Mouse (Mus musculus): ENCODE data around the gene Setmar. TPM values are rescaled to one million over a fixed set of nuclear protein-coding genes. Genes with fewer than 3 reads are reported as not detected.
"Not testable (repeated sequence)": the region's sequence is repeated elsewhere in the genome, so short reads cannot be mapped to it uniquely, and the experiment has no call there.

Gene Setmar
- total RNA-seq (2014; rRNA removed) = 3.6 and 4.1 TPM in 2 replicates
- 1.3 and 1.5 TPM in 2 replicates for polyA plus RNA-seq (2012; rRNA removed)

GRCm38 (mm10) chr6:108064918-108065526 lies at the start of gene Setmar:
TSS of gene Setmar (plus strand) at chr6:108065045.
- H3K27ac ChIP-seq (replicated peaks; ENCODE audit: insufficient read depth, low read depth, low read length) = peak within 1 kb of the TSS; percentile 99
- peak within 1 kb of the TSS; percentile 93 for H3K9ac ChIP-seq (ENCODE audit: low read depth, low read length)
- H3K27me3 ChIP-seq (ENCODE audit: control insufficient read depth, insufficient read depth, low read length) = no peaks in the 10 kb centered on the region
- H3K4me3 ChIP-seq (ENCODE audit: insufficient read depth, low read depth, low read length) = peak within 1 kb of the TSS; percentile 81
- peak; percentile 51 for TF ChIP-seq POLR2A (IDR thresholded peaks at IDR 0.05; ENCODE audit: extremely low read depth, insufficient read depth, low read length)
- TF ChIP-seq CTCF (IDR thresholded peaks at IDR 0.05; ENCODE audit: low read depth, low read length) = no peak
- no peaks in the 10 kb centered on the region for H3K4me1 ChIP-seq (ENCODE audit: control insufficient read depth, insufficient read depth, low read length)
- H3K79me2 ChIP-seq (ENCODE audit: control insufficient read depth, insufficient read depth, low read length) = no peaks in the 10 kb centered on the region
- DNase-seq (ENCODE audit: extremely low read depth, low read depth, low spot score) = peak; percentile 88
- no peaks in the 10 kb centered on the region; the same call in 1 of the 2 replicates for H3K36me3 ChIP-seq (ENCODE audit: control insufficient read depth, insufficient read depth, low read length)
- WGBS = 0% methylated on average over 24 of the region's 24 CpGs

- WGBS = 81% methylated on average over 5 of the region's 5 CpGs
- no peak for DNase-seq (ENCODE audit: extremely low read depth, low read depth, low spot score)
- Histone ChIP-seq H3K9ac (ENCODE audit: low read depth, low read length) (no peak overlapping the region), H3K4me1 (ENCODE audit: control insufficient read depth, insufficient read depth, low read length) (no peaks in the 10 kb centered on the region), H3K36me3 (ENCODE audit: control insufficient read depth, insufficient read depth, low read length) (no peaks in the 10 kb centered on the region), H3K79me2 (ENCODE audit: control insufficient read depth, insufficient read depth, low read length) (no peaks in the 10 kb centered on the region), H3K27ac (replicated peaks; ENCODE audit: insufficient read depth, low read depth, low read length) (no peak overlapping the region), H3K27me3 (ENCODE audit: control insufficient read depth, insufficient read depth, low read length) (no peaks in the 10 kb centered on the region), H3K4me3 (ENCODE audit: insufficient read depth, low read depth, low read length) (no peak overlapping the region)
- no peak for TF ChIP-seq POLR2A (IDR thresholded peaks at IDR 0.05; ENCODE audit: extremely low read depth, insufficient read depth, low read length)
- no peak for TF ChIP-seq CTCF (IDR thresholded peaks at IDR 0.05; ENCODE audit: low read depth, low read length)
These were observed 43.2 kb upstream of the Setmar start for GRCm38 (mm10) chr6:108021646-108022045.

DNA sequence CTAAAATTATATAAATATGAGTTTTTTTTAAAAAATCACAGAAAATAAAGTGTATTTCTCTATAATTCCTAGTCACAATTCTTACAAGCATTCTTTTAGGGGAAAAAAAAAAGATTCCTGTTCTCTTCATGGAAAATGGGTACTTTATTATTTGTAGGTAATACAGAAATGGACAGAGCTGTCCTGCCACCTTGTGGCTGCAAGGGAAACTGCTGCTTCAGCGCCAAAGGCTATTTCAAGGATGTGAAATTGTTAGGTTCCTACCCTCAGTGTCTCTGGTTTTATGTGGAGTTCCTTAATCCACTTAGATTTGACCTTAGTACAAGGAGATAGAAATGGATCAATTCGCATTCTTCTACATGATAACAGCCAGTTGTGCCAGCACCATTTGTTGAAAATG lies 9.8 kb upstream of the Setmar start:
- H3K27ac ChIP-seq (replicated peaks; ENCODE audit: insufficient read depth, low read depth, low read length); H3K4me3 ChIP-seq (ENCODE audit: insufficient read depth, low read depth, low read length); H3K4me1 ChIP-seq (ENCODE audit: control insufficient read depth, insufficient read depth, low read length); H3K79me2 ChIP-seq (ENCODE audit: control insufficient read depth, insufficient read depth, low read length); H3K36me3 ChIP-seq (ENCODE audit: control insufficient read depth, insufficient read depth, low read length); H3K27me3 ChIP-seq (ENCODE audit: control insufficient read depth, insufficient read depth, low read length); H3K9ac ChIP-seq (ENCODE audit: low read depth, low read length): not testable (repeated sequence)
- 0% methylated on average over 2 of the region's 2 CpGs for WGBS
- peak; percentile 76; the same call in 1 of the 2 replicates for TF ChIP-seq CTCF (IDR thresholded peaks at IDR 0.05; ENCODE audit: low read depth, low read length)
- peak; percentile 23 for DNase-seq (ENCODE audit: extremely low read depth, low read depth, low spot score)

- WGBS = 74% methylated on average over 3 of the region's 3 CpGs
- no peak overlapping the region for H3K9ac ChIP-seq (ENCODE audit: low read depth, low read length)
- no peak for TF ChIP-seq POLR2A (IDR thresholded peaks at IDR 0.05; ENCODE audit: extremely low read depth, insufficient read depth, low read length)
- TF ChIP-seq CTCF (IDR thresholded peaks at IDR 0.05; ENCODE audit: low read depth, low read length) = no peak
These were observed 8.9 kb upstream of the Setmar start for GRCm38 (mm10) chr6:108055946-108056345.

DNA sequence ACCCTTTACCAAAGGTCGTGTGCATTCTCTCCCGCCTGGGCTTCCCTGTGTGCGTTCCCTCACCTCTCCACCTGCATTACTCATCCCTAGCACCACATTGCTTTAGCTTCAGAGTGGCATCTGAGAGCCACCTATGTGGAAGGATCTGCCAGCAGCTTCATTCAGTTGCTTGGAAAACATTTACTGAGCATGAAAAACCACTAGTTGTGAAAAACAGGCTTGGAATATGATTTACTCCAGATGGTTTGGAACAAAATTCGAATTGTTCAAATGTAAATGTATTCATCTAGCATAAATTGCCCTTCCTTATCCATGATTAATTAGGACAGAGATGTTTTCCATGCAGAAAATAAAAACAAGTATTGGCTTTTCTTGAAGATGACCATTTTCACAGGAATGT lies 7.5 kb upstream of the Setmar start:
- H3K4me3 ChIP-seq (ENCODE audit: insufficient read depth, low read depth, low read length) = no peak overlapping the region
- H3K27me3 ChIP-seq (ENCODE audit: control insufficient read depth, insufficient read depth, low read length) = no peaks in the 10 kb centered on the region

More at GRCm38 (mm10) chr6:108055946-108056345, 8.9 kb upstream of the Setmar start:
- Histone ChIP-seq H3K79me2 (ENCODE audit: control insufficient read depth, insufficient read depth, low read length) (no peaks in the 10 kb centered on the region), H3K4me3 (ENCODE audit: insufficient read depth, low read depth, low read length) (no peak overlapping the region), H3K4me1 (ENCODE audit: control insufficient read depth, insufficient read depth, low read length) (no peaks in the 10 kb centered on the region), H3K27me3 (ENCODE audit: control insufficient read depth, insufficient read depth, low read length) (no peaks in the 10 kb centered on the region), H3K36me3 (ENCODE audit: control insufficient read depth, insufficient read depth, low read length) (no peaks in the 10 kb centered on the region), H3K27ac (replicated peaks; ENCODE audit: insufficient read depth, low read depth, low read length) (no peak overlapping the region)
- DNase-seq (ENCODE audit: extremely low read depth, low read depth, low spot score) = no peak

GRCm38 (mm10) chr6:108058066-108058465 lies 6.8 kb upstream of the Setmar start:
- no peaks in the 10 kb centered on the region for H3K4me1 ChIP-seq (ENCODE audit: control insufficient read depth, insufficient read depth, low read length)
- no peak overlapping the region for H3K4me3 ChIP-seq (ENCODE audit: insufficient read depth, low read depth, low read length)
- TF ChIP-seq POLR2A (IDR thresholded peaks at IDR 0.05; ENCODE audit: extremely low read depth, insufficient read depth, low read length) (no peak), CTCF (IDR thresholded peaks at IDR 0.05; ENCODE audit: low read depth, low read length) (no peak)
- DNase-seq (ENCODE audit: extremely low read depth, low read depth, low spot score) = peak; percentile 18
- WGBS = 61% methylated on average over 5 of the region's 5 CpGs
- no peaks in the 10 kb centered on the region for H3K79me2 ChIP-seq (ENCODE audit: control insufficient read depth, insufficient read depth, low read length)
- no peaks in the 10 kb centered on the region for H3K36me3 ChIP-seq (ENCODE audit: control insufficient read depth, insufficient read depth, low read length)
- H3K9ac ChIP-seq (ENCODE audit: low read depth, low read length) = no peak overlapping the region
- no peak overlapping the region for H3K27ac ChIP-seq (replicated peaks; ENCODE audit: insufficient read depth, low read depth, low read length)
- no peaks in the 10 kb centered on the region for H3K27me3 ChIP-seq (ENCODE audit: control insufficient read depth, insufficient read depth, low read length)

More for the DNA sequence above, 7.5 kb upstream of the Setmar start:
- no peak overlapping the region for H3K9ac ChIP-seq (ENCODE audit: low read depth, low read length)
- no peaks in the 10 kb centered on the region for H3K36me3 ChIP-seq (ENCODE audit: control insufficient read depth, insufficient read depth, low read length)
- DNase-seq (ENCODE audit: extremely low read depth, low read depth, low spot score) = no peak
- 60% methylated on average over 4 of the region's 4 CpGs for WGBS
- no peak for TF ChIP-seq POLR2A (IDR thresholded peaks at IDR 0.05; ENCODE audit: extremely low read depth, insufficient read depth, low read length)
- TF ChIP-seq CTCF (IDR thresholded peaks at IDR 0.05; ENCODE audit: low read depth, low read length) = no peak
- H3K79me2 ChIP-seq (ENCODE audit: control insufficient read depth, insufficient read depth, low read length) = no peaks in the 10 kb centered on the region
- H3K4me1 ChIP-seq (ENCODE audit: control insufficient read depth, insufficient read depth, low read length) = no peaks in the 10 kb centered on the region
- no peak overlapping the region for H3K27ac ChIP-seq (replicated peaks; ENCODE audit: insufficient read depth, low read depth, low read length)
